ENCODE assay signal across 7 mouse cellular contexts in genomic region chr16:96127288-96127656, GRCm38 (mm10). TPM values are rescaled to one million over a fixed set of nuclear protein-coding genes. Genes with fewer than 3 reads are reported as not detected.
A peak's percentile ranks its signal among the peaks of the same experiment; 100 is the strongest.
DNase-seq lines count a peak whose midpoint lies in the region; ATAC-seq and TF ChIP-seq lines count a peak whose summit lies in the region.

No protein-coding gene starts in this region.

- ATAC-seq in forebrain, embryonic 11.5 days (replicated peaks; ENCODE audit: low FRiP score): peak; percentile 79
- ATAC-seq in liver, embryonic 13.5 days (ENCODE audit: low read depth): peak; percentile 37

- TF ChIP-seq CTCF in testis, adult 2 months (IDR thresholded peaks at IDR 0.05; ENCODE audit: control insufficient read depth, insufficient read depth, insufficient replicate concordance, low read depth, low read length): no peak

- H3K9me3 ChIP-seq in forebrain, embryonic 11.5 days (ENCODE audit: control insufficient read depth, low read length): no peaks in the 10 kb centered on the region
- no peaks in the 10 kb centered on the region for H3K9me3 ChIP-seq in liver, embryonic 13.5 days (replicated peaks)

- H3K4me1 ChIP-seq in testis, adult 2 months (ENCODE audit: control insufficient read depth, insufficient read depth, low read length): peaks cover 9% of the 10 kb centered on the region
- peaks cover 6% of the 10 kb centered on the region; the same call in 1 of the 2 replicates for H3K4me1 ChIP-seq in forebrain, embryonic 11.5 days (replicated peaks; ENCODE audit: control insufficient read depth, insufficient read depth, low read length)
- H3K4me1 ChIP-seq in liver, embryonic 13.5 days (replicated peaks): peaks cover 40% of the 10 kb centered on the region

- peak overlapping the region; percentile 98 for H3K9ac ChIP-seq in forebrain, embryonic 11.5 days (ENCODE audit: low read length)
- peak overlapping the region; percentile 84 for H3K9ac ChIP-seq in liver, embryonic 13.5 days

- H3K27me3 ChIP-seq in testis, adult 2 months (ENCODE audit: control insufficient read depth, insufficient read depth, low read length): no peaks in the 10 kb centered on the region
- no peaks in the 10 kb centered on the region for H3K27me3 ChIP-seq in forebrain, embryonic 11.5 days (ENCODE audit: control insufficient read depth, insufficient read depth, low read length)
- peaks cover 13% of the 10 kb centered on the region for H3K27me3 ChIP-seq in liver, embryonic 13.5 days

- H3K4me3 ChIP-seq in testis, adult 2 months (ENCODE audit: control insufficient read depth, low read depth, low read length): peak overlapping the region; percentile 90
- H3K4me3 ChIP-seq in forebrain, embryonic 11.5 days (ENCODE audit: low read depth, low read length): peak overlapping the region; percentile 95
- peak overlapping the region; percentile 79 for H3K4me3 ChIP-seq in liver, embryonic 13.5 days (replicated peaks)

- DNase-seq in testis, postnatal 14 days (ENCODE audit: low spot score): no peak
- DNase-seq in forebrain, embryonic 11.5 days (ENCODE audit: low spot score): no peak
- no peak for DNase-seq in liver, embryonic 13.5 days
- DNase-seq in retina, embryonic 14.5 days (ENCODE audit: low spot score): no peak
- no peak for DNase-seq in spleen, adult 18-20 months
- no peak for DNase-seq in cerebellum, adult 9-10 months

- no peak; the same call in 1 of the 2 replicates for TF ChIP-seq POLR2A in testis, adult 2 months (IDR thresholded peaks at IDR 0.05; ENCODE audit: control insufficient read depth, low read depth, low read length)

- peak overlapping the region; percentile 86 for H3K4me2 ChIP-seq in forebrain, embryonic 11.5 days (ENCODE audit: low read depth, low read length, severe bottlenecking)
- H3K4me2 ChIP-seq in liver, embryonic 13.5 days: peak overlapping the region; percentile 91

- whole genome bisulfite sequencing in forebrain, embryonic 11.5 days: 1% methylated on average over 48 of the region's 52 CpGs
- 1% methylated on average over 47 of the region's 52 CpGs for WGBS in liver, embryonic 13.5 days (ENCODE audit: insufficient replicate concordance)

- H3K36me3 ChIP-seq in testis, adult 2 months (ENCODE audit: control insufficient read depth, insufficient read depth, low read length): no peaks in the 10 kb centered on the region
- peaks cover 15% of the 10 kb centered on the region; the same call in 1 of the 2 replicates for H3K36me3 ChIP-seq in forebrain, embryonic 11.5 days (ENCODE audit: control insufficient read depth, insufficient read depth, low read length)
- H3K36me3 ChIP-seq in liver, embryonic 13.5 days: peaks cover 34% of the 10 kb centered on the region

- H3K27ac ChIP-seq in testis, adult 2 months (ENCODE audit: control insufficient read depth, insufficient read depth, low read depth, low read length): peak overlapping the region; percentile 75
- H3K27ac ChIP-seq in forebrain, embryonic 11.5 days (ENCODE audit: low read depth, low read length): peak overlapping the region; percentile 94
- H3K27ac ChIP-seq in liver, embryonic 13.5 days: peak overlapping the region; percentile 73

RNA-seq across cellular contexts. Expression of gene Hmgn1, which starts 0.3 kb away (rescaled TPM):
- 16.3 and 17.3 TPM in 2 replicates for polyA plus RNA-seq in testis, adult 2 months (2012; rRNA removed)
- polyA plus RNA-seq in forebrain, embryonic 11.5 days (2014; fragmentation: Nextera tagmentation; extraction: Ambion mirVana): 882 and 935 TPM in 2 replicates
- polyA plus RNA-seq in liver, embryonic 13.5 days (2015; fragmentation: Nextera tagmentation; extraction: Ambion mirVana): 173 and 234 TPM in 2 replicates

RNA-seq across cellular contexts. Expression of gene Wrb, which starts 17.9 kb away (rescaled TPM):
- polyA plus RNA-seq in testis, adult 2 months (2012; rRNA removed): 34.6 and 37.3 TPM in 2 replicates
- polyA plus RNA-seq in forebrain, embryonic 11.5 days (2014; fragmentation: Nextera tagmentation; extraction: Ambion mirVana): 122 and 123 TPM in 2 replicates
- 19.1 and 22.4 TPM in 2 replicates for polyA plus RNA-seq in liver, embryonic 13.5 days (2015; fragmentation: Nextera tagmentation; extraction: Ambion mirVana)

RNA-seq across cellular contexts. Expression of gene Brwd1, which starts 44.9 kb away (rescaled TPM):
- polyA plus RNA-seq in testis, adult 2 months (2012; rRNA removed): 25.3 and 26.6 TPM in 2 replicates
- 183 and 192 TPM in 2 replicates for polyA plus RNA-seq in forebrain, embryonic 11.5 days (2014; fragmentation: Nextera tagmentation; extraction: Ambion mirVana)
- 15.1 and 16.2 TPM in 2 replicates for polyA plus RNA-seq in liver, embryonic 13.5 days (2015; fragmentation: Nextera tagmentation; extraction: Ambion mirVana)
